Mouse (Mus musculus): Measurements from ENCODE around the gene Pdzd2. TPM values are rescaled to one million over a fixed set of nuclear protein-coding genes. Genes with fewer than 3 reads are reported as not detected.

The Pdzd2 gene
- polyA plus RNA-seq, 1 experiment from 2014 or later: 19.2 TPM

GRCm38 (mm10) chr15:12546781-12547180 is 192.9 kb downstream of the Pdzd2 start:
- peaks cover 24% of the 10 kb centered on the region for H3K4me1 ChIP-seq (ENCODE audit: control insufficient read depth, insufficient read depth, low read length)
- peak overlapping the region; percentile 6; the same call in 1 of the 2 replicates for H3K4me2 ChIP-seq (ENCODE audit: low read depth, low read length)

GRCm38 (mm10) chr15:12545671-12546070 is 194.1 kb downstream of the Pdzd2 start:
- peaks cover 23% of the 10 kb centered on the region for H3K4me1 ChIP-seq (ENCODE audit: control insufficient read depth, insufficient read depth, low read length)
- no peak overlapping the region for H3K9ac ChIP-seq (ENCODE audit: low read length)
- WGBS: 61% methylated on average over 6 of the region's 6 CpGs
- H3K36me3 ChIP-seq (ENCODE audit: control insufficient read depth, insufficient read depth): no peaks in the 10 kb centered on the region
- no peak overlapping the region for H3K4me2 ChIP-seq (ENCODE audit: low read depth, low read length)
- no peaks in the 10 kb centered on the region for H3K9me3 ChIP-seq (replicated peaks; ENCODE audit: control insufficient read depth, low read length)
- no peaks in the 10 kb centered on the region for H3K27me3 ChIP-seq (ENCODE audit: control insufficient read depth, insufficient read depth, low read length)
- no peak overlapping the region for H3K27ac ChIP-seq (ENCODE audit: low read length)
- ATAC-seq (replicated peaks; ENCODE audit: extremely low read depth, insufficient read depth, low FRiP score): no peak
- no peak overlapping the region for H3K4me3 ChIP-seq (ENCODE audit: low read length)

More at GRCm38 (mm10) chr15:12546781-12547180, 192.9 kb downstream of the Pdzd2 start:
- 64% methylated on average over 6 of the region's 6 CpGs for WGBS
- no peak for ATAC-seq (replicated peaks; ENCODE audit: extremely low read depth, insufficient read depth, low FRiP score)
- Histone ChIP-seq H3K9ac (ENCODE audit: low read length) (no peak overlapping the region), H3K27me3 (ENCODE audit: control insufficient read depth, insufficient read depth, low read length) (no peaks in the 10 kb centered on the region), H3K36me3 (ENCODE audit: control insufficient read depth, insufficient read depth) (no peaks in the 10 kb centered on the region), H3K4me3 (ENCODE audit: low read length) (no peak overlapping the region), H3K27ac (ENCODE audit: low read length) (no peak overlapping the region), H3K9me3 (replicated peaks; ENCODE audit: control insufficient read depth, low read length) (no peaks in the 10 kb centered on the region)

DNA sequence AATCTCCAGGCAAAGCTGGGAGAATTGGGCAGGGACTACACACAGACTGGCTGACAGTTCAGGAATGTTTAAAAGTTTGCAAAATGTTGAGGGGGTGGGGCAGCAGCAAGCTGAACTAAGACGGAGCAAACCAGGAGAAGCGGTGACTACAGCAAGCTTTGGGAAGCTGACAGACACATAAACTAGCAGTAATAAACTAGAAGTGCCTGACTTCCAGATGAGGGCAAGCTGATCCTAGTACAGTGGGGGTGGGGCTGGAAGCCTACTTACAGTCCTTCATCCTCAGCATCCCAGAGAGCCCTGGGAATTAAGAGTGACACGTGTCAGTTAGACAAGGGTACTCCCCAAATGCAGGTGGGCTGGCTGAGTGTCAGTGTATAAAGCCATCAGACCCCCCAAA is 194.5 kb downstream of the Pdzd2 start:
- Histone ChIP-seq H3K4me3 (ENCODE audit: low read length) (no peak overlapping the region), H3K27me3 (ENCODE audit: control insufficient read depth, insufficient read depth, low read length) (no peaks in the 10 kb centered on the region), H3K9me3 (replicated peaks; ENCODE audit: control insufficient read depth, low read length) (no peaks in the 10 kb centered on the region), H3K9ac (ENCODE audit: low read length) (no peak overlapping the region), H3K27ac (ENCODE audit: low read length) (no peak overlapping the region), H3K4me1 (ENCODE audit: control insufficient read depth, insufficient read depth, low read length) (peaks cover 19% of the 10 kb centered on the region), H3K4me2 (ENCODE audit: low read depth, low read length) (no peak overlapping the region), H3K36me3 (ENCODE audit: control insufficient read depth, insufficient read depth) (no peaks in the 10 kb centered on the region)
- 67% methylated on average over 3 of the region's 3 CpGs for WGBS
- no peak for ATAC-seq (replicated peaks; ENCODE audit: extremely low read depth, insufficient read depth, low FRiP score)

- no peak overlapping the region for H3K4me3 ChIP-seq (ENCODE audit: low read length)
- ATAC-seq (replicated peaks; ENCODE audit: extremely low read depth, insufficient read depth, low FRiP score): no peak; the same call in 1 of the 2 replicates
- H3K4me2 ChIP-seq (ENCODE audit: low read depth, low read length): no peak overlapping the region
- H3K36me3 ChIP-seq (ENCODE audit: control insufficient read depth, insufficient read depth): no peaks in the 10 kb centered on the region
- peaks cover 10% of the 10 kb centered on the region for H3K4me1 ChIP-seq (ENCODE audit: control insufficient read depth, insufficient read depth, low read length)
- H3K27ac ChIP-seq (ENCODE audit: low read length): no peak overlapping the region
- H3K9ac ChIP-seq (ENCODE audit: low read length): no peak overlapping the region
- H3K9me3 ChIP-seq (replicated peaks; ENCODE audit: control insufficient read depth, low read length): no peaks in the 10 kb centered on the region
- H3K27me3 ChIP-seq (ENCODE audit: control insufficient read depth, insufficient read depth, low read length): no peaks in the 10 kb centered on the region
- 57% methylated on average over 13 of the region's 13 CpGs for WGBS
Measured at GRCm38 (mm10) chr15:12543686-12544325, 195.9 kb downstream of the Pdzd2 start.

GRCm38 (mm10) chr15:12542316-12542715 is 197.4 kb downstream of the Pdzd2 start:
- no peak overlapping the region for H3K9ac ChIP-seq (ENCODE audit: low read length)
- ATAC-seq (replicated peaks; ENCODE audit: extremely low read depth, insufficient read depth, low FRiP score): no peak
- H3K27ac ChIP-seq (ENCODE audit: low read length): no peak overlapping the region
- peaks cover 10% of the 10 kb centered on the region for H3K4me1 ChIP-seq (ENCODE audit: control insufficient read depth, insufficient read depth, low read length)
- WGBS: 67% methylated on average over 6 of the region's 6 CpGs
- H3K4me3 ChIP-seq (ENCODE audit: low read length): no peak overlapping the region
- no peaks in the 10 kb centered on the region for H3K9me3 ChIP-seq (replicated peaks; ENCODE audit: control insufficient read depth, low read length)
- no peaks in the 10 kb centered on the region for H3K27me3 ChIP-seq (ENCODE audit: control insufficient read depth, insufficient read depth, low read length)
- no peaks in the 10 kb centered on the region for H3K36me3 ChIP-seq (ENCODE audit: control insufficient read depth, insufficient read depth)
- H3K4me2 ChIP-seq (ENCODE audit: low read depth, low read length): no peak overlapping the region

- Histone ChIP-seq H3K27me3 (ENCODE audit: control insufficient read depth, insufficient read depth, low read length) (no peaks in the 10 kb centered on the region), H3K27ac (ENCODE audit: low read length) (no peak overlapping the region), H3K9ac (ENCODE audit: low read length) (no peak overlapping the region), H3K4me2 (ENCODE audit: low read depth, low read length) (no peak overlapping the region), H3K4me1 (ENCODE audit: control insufficient read depth, insufficient read depth, low read length) (no peaks in the 10 kb centered on the region), H3K36me3 (ENCODE audit: control insufficient read depth, insufficient read depth) (no peaks in the 10 kb centered on the region), H3K4me3 (ENCODE audit: low read length) (no peak overlapping the region), H3K9me3 (replicated peaks; ENCODE audit: control insufficient read depth, low read length) (no peaks in the 10 kb centered on the region)
- ATAC-seq (replicated peaks; ENCODE audit: extremely low read depth, insufficient read depth, low FRiP score): no peak
- 89% methylated on average over 11 of the region's 11 CpGs for WGBS
Measured at GRCm38 (mm10) chr15:12539618-12540302, 200.0 kb downstream of the Pdzd2 start.

DNA sequence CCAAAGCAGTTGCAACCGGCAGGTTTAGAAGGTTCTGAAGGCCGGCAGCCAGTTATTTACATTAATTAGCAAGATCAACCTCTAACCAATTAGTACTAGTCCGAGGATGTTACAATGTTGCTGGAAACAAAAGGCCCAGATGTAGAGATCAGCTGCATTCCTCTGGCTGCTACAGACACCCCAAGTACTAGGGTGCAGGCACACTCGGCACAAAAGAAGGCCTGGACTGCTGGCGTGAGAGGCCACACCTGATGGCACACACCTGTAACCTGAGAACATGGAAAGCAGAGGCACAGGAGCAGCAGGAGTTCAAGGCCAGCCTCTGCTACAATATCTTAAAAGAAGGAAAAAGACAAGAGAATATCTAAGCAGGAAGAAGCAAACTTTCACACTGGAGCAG is 206.5 kb downstream of the Pdzd2 start:
- Histone ChIP-seq H3K4me1 (ENCODE audit: control insufficient read depth, insufficient read depth, low read length) (no peaks in the 10 kb centered on the region), H3K36me3 (ENCODE audit: control insufficient read depth, insufficient read depth) (no peaks in the 10 kb centered on the region), H3K27ac (ENCODE audit: low read length) (no peak overlapping the region), H3K9me3 (replicated peaks; ENCODE audit: control insufficient read depth, low read length) (no peaks in the 10 kb centered on the region), H3K4me3 (ENCODE audit: low read length) (no peak overlapping the region), H3K9ac (ENCODE audit: low read length) (no peak overlapping the region), H3K27me3 (ENCODE audit: control insufficient read depth, insufficient read depth, low read length) (no peaks in the 10 kb centered on the region), H3K4me2 (ENCODE audit: low read depth, low read length) (no peak overlapping the region)
- WGBS: 84% methylated on average over 5 of the region's 5 CpGs
- ATAC-seq (replicated peaks; ENCODE audit: extremely low read depth, insufficient read depth, low FRiP score): no peak

DNA sequence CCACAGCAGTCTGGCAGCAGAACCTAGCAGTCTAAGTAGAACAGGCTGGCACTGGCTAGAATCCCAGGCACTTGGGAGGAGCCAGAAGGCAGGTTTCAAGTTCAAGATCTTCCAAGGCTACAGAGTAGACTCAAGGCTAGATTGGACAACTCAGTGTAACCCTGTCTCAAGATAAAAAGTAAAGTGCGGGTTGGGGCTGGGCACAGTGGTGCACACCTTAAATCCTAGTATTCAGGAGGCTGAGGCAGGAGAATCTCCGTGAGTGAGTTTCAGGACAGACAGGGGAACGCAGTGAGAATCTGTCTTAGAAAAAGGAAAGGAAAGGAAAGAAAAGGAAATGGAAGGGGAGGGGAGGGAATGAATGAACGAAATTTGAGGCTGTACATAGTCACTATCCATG is 207.2 kb downstream of the Pdzd2 start:
- no peaks in the 10 kb centered on the region for H3K9me3 ChIP-seq (replicated peaks; ENCODE audit: control insufficient read depth, low read length)
- no peak overlapping the region for H3K4me3 ChIP-seq (ENCODE audit: low read length)
- no peak for ATAC-seq (replicated peaks; ENCODE audit: extremely low read depth, insufficient read depth, low FRiP score)
- no peak overlapping the region for H3K4me2 ChIP-seq (ENCODE audit: low read depth, low read length)
- 90% methylated on average over 4 of the region's 4 CpGs for WGBS
- H3K27ac ChIP-seq (ENCODE audit: low read length): no peak overlapping the region
- H3K9ac ChIP-seq (ENCODE audit: low read length): no peak overlapping the region
- H3K4me1 ChIP-seq (ENCODE audit: control insufficient read depth, insufficient read depth, low read length): no peaks in the 10 kb centered on the region
- no peaks in the 10 kb centered on the region for H3K27me3 ChIP-seq (ENCODE audit: control insufficient read depth, insufficient read depth, low read length)
- H3K36me3 ChIP-seq (ENCODE audit: control insufficient read depth, insufficient read depth): no peaks in the 10 kb centered on the region

GRCm38 (mm10) chr15:12522810-12523209 is 216.9 kb downstream of the Pdzd2 start:
- Histone ChIP-seq H3K36me3 (ENCODE audit: control insufficient read depth, insufficient read depth) (0 out of 2 replicates have a peak, but pooled peaks cover 4% of the 10 kb centered on the region), H3K27ac (ENCODE audit: low read length) (peak overlapping the region; percentile 38; the same call in 1 of the 2 replicates), H3K27me3 (ENCODE audit: control insufficient read depth, insufficient read depth, low read length) (no peaks in the 10 kb centered on the region), H3K9me3 (replicated peaks; ENCODE audit: control insufficient read depth, low read length) (peaks cover 3% of the 10 kb centered on the region; the same call in 1 of the 2 replicates), H3K4me2 (ENCODE audit: low read depth, low read length) (no peak overlapping the region), H3K4me1 (ENCODE audit: control insufficient read depth, insufficient read depth, low read length) (peaks cover 20% of the 10 kb centered on the region), H3K4me3 (ENCODE audit: low read length) (no peak overlapping the region), H3K9ac (ENCODE audit: low read length) (no peak overlapping the region)
- peak; percentile 55 for ATAC-seq (replicated peaks; ENCODE audit: extremely low read depth, insufficient read depth, low FRiP score)
- 36% methylated on average over 7 of the region's 7 CpGs for WGBS

Data from heart, embryonic 16.5 days (tissue).